Mouse (Mus musculus): ENCODE data around the gene Pcgf5.
"Not testable (repeated sequence)": the region's sequence is repeated elsewhere in the genome, so short reads cannot be mapped to it uniquely, and the experiment has no call there.

Pcgf5 gene

DNA sequence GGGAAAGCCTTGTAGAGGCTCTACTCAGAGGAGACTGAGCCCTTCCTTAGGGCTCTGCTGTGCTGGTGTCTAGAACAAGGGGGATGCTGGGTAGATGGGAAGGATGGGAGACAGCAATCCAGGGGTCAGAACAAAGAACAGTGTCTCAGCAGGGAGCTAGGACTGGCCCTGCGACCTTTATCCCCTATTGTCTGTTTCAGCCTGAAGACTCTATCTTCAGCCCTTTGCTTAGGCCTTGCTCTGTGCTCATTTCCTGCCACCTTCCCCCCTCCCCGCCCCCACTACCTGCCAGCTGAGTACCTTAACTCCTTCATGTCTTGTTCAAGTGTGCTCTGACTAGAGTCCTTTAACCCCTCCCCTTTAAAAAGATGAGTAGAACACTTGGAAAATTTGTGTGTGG, 36.3 kb downstream of the Pcgf5 start:
- DNase-seq (ENCODE audit: extremely low spot score) = no peak

GRCm38 (mm10) chr19:36388502-36388901, 40.4 kb downstream of the Pcgf5 start:
- DNase-seq (ENCODE audit: extremely low spot score) = no peak

GRCm38 (mm10) chr19:36390714-36391113, 42.6 kb downstream of the Pcgf5 start:
- DNase-seq (ENCODE audit: extremely low spot score) = no peak

GRCm38 (mm10) chr19:36398500-36398899, 50.4 kb downstream of the Pcgf5 start:
- no peak for DNase-seq (ENCODE audit: extremely low spot score)

DNA sequence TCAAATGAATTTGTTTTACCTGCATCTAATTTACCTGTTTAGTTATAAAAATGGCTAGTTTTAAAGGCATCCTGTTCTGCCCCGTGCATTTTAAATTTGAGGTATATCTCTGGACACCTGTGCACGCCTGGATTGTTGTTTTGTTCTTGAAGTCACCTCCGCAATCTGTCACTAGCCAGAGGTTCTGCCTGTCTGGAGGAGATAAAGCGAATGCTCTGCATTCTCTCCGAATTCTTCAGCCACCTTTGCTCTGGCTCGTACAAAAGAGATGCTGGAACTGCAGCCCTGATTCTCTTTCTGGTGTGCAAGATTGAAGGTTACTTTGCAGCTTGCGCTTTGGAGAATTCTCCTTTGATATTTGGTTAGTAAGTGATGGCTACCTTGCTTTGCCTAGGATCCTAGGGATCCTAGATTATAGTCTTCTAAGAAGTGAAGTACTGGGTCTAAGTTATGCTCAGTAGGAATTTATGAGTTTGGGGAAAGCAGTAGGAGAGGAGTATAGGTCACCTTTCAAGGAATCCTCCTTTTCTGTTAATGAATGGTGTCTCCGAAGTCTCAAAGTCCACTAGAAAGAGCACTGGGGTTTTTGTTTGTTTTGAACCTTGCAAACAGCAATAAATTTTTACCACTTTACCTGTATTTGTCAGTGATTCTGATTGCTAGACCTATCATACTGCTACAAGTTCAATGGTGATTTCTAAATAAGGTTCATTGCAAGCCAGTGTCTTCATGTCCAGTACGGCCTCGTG, 60.4 kb downstream of the Pcgf5 start:
- no peak for DNase-seq (ENCODE audit: extremely low spot score)

DNA sequence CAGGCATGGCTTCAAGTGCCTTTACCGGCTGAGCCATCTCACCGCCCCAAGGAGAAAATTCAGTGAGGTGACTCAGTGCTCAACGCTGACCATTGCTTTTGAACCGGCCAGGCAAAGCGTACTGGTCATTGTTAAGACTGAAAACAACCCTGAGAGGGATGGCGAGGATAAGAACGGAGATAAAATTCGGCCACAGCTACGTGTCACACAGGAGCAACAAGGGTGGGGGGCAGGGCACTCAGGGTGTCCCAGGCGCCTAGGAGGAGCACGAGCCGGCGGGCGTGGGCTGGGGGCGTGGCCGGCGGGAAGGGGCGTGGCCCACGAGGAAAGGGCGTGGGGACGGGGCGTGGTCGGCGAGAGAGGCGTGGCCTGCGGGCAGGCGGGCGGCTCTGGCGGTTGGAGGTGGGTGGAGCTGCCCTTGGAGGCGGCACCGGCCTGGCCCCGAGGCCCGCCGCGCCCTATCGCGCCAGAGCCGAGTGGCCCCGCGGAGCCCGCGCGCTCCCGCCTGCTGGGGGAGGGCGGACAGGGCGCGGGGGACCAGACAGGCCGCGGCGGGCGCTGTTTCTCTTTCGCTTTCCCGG, 61.3 kb downstream of the Pcgf5 start:
- peak; percentile 96 for DNase-seq (ENCODE audit: extremely low spot score)

DNA sequence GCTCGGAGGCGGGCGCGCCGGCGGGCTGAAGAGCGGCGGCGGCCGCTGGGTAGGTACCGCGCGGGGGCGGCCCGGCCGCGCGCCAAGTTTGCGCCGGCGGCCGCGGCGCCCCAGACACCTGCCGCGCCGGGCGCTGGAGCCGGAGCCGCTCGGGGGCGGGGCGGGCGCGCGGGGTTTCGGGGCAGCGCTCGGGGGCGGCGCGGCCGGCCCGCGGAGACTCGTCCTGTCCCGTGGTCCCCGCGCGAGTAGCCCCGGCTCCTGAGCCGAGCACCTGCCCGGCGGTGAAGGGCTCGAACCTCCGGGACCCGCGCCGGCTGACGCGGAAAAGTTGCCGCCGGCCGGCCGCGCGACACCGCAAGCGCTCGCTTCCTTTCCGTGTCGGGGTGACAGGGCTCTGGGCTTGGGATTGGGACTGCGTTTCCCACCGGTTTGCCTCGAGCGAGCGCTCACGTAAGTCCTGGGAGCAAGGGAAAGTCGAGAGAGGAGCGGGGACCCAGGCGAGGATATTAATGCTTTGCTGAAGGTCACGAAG, 61.8 kb downstream of the Pcgf5 start:
- peak; percentile 48 for DNase-seq (ENCODE audit: extremely low spot score)

- DNase-seq (ENCODE audit: extremely low spot score) = no peak
Observed at GRCm38 (mm10) chr19:36419885-36420284, 71.8 kb downstream of the Pcgf5 start.

DNA sequence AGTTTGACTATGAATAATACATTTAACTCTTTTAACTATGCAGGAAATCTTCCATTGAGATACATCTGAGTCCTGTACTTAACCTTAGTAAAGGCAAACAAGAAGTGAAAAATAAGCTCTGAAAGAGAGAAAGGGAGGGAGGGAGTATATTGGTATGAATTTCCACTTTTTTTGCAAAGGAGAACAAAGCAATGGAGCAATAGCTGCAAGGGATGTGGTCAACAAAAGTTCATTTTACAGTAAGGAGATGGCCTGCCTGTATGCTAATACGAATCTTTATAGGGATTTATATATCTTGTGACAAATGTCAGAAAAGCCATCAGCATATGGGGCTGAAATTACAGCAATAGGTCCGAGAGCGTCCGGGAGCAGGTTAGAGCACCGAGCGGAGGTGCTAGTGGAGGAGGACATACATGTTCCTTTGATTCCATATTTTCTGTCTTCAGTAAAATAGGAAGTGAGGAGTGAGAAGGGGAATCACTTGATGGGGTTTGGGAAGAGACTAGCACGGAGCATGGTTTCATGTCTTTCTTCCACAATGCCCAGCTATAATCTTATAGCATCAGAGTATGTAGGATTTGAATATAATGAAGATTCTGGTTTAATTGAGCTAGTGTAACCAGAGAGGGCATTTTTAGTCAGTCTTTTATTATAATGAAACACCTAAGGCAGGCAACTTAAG, 79.2 kb downstream of the Pcgf5 start:
- DNase-seq (ENCODE audit: extremely low spot score) = no peak

DNA sequence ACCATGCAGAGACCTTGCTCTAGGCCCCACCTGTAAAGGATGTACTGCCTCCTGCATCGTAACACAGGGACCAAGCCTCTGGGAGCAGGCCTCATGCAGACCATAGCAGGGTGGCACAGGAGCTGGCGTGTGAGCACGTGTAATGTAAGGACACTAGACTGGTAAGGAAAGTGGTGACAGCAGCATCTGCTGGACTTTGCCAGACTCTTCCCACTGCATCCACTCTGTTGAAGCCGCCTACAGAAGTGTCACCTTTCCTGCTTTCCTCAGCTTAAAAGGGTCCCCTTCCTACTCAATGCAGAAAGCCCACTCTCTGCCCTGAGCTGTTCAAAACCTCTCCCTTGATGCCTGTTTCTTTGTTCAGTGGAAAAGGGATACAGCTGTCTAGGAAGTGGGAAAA, 80.0 kb downstream of the Pcgf5 start:
- no peak for DNase-seq (ENCODE audit: extremely low spot score)

GRCm38 (mm10) chr19:36429354-36429753, 81.2 kb downstream of the Pcgf5 start:
- no peak for DNase-seq (ENCODE audit: extremely low spot score)

DNA sequence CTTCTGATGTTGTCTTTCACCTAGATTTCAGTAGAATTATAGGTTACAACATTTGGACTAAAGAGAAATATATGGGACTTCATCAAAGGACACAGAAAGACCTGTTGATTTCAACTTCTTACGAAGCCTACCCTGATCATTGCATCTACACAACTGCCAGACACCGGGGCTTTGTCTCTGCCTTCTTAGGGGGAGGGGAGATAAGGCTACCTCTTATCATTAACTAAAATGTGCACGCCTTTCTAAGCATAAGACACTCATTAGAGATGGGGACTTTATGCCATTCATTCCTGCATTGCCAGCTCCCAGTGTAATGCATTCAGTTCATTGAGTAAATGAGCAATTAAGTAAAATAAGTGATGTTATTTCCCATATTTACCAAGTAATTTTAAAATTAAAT, 85.1 kb downstream of the Pcgf5 start:
- DNase-seq (ENCODE audit: extremely low spot score) = no peak

DNA sequence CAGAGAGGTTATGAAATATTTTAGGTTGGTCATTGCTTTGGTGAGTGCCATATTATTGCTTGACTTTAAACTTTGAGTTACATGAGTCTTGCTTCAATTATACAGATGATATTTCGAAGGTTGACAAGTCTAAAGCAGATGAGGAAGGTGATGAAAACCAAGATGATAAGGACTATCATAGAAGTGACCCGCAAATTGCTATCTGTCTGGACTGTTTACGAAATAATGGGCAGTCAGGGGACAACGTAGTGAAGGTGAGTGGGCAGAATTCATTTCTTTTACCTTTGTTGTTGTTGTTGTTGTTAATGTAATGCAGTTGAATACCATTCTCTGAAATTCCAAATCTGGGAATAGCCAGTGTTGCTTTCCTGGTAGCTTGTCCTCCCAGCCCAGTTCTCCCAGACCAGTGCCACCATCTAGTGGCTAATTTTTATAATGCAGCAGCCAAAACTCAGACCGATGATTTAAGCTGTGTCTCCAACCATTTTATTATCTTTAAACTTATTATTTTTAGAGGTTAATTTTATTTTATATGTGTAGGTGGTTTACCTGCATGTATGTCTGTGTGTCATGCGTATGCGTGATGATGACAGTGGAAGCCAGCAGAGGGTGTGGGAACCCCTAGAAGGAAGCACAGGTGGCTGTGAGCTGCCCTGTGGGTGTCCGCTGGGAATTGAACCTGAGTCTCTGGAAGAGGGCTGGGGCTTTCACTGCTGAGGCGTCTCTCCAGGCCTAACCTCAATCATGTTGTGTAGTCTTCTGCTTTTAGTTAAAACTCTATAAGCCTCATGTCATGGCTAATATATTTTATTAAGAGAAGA, 92.0 kb downstream of the Pcgf5 start:
- peak; percentile 50 for DNase-seq (ENCODE audit: extremely low spot score)

DNA sequence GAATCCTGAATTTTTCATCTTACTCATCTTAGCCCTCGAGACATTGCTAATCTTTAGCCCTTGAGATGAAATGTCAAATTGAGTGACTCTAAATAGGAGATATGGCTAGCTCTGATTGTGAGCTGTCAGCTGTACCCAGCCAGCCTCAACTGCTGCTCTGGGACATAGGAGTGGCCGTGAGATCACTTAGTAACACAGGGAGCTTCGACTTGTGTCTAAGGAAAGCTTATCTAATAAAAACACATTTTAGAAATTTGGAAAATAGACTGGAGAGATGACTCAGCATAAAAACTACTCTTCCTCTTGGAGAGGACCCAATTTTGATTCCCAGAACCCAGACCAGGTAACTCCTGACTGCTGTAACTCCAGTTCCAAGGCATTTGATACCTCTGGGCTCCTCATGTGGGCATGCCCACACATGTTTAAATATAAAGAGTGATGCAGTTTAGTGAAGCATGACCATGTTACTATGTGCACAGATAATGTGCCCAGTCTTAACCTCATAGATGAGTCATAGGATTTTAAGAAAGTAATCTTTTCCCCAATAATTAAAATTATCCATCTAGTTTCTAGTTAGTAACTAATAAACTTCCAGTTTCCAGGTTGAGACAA, 103.0 kb downstream of the Pcgf5 start:
- DNase-seq (ENCODE audit: extremely low spot score) = no peak

DNA sequence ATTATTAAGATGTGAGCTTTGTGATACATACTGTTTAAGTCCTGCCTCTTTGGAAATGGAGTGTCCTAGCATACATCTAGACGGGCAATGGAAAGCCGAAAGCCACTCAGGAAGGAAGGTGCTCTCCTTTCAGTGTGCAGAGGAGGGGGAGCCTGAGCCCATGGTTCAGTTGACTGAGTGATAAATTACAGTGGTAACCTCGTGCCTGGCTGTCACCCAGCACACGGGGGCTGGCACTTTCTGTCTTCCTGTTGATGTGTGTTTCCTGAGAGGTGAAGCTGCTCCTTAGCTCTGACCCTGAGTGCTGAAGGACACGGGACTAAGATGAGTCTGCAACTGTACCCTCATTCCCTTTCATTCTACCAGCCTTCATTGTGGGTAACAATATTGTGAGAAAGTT, 103.6 kb downstream of the Pcgf5 start:
- no peak for DNase-seq (ENCODE audit: extremely low spot score)

DNA sequence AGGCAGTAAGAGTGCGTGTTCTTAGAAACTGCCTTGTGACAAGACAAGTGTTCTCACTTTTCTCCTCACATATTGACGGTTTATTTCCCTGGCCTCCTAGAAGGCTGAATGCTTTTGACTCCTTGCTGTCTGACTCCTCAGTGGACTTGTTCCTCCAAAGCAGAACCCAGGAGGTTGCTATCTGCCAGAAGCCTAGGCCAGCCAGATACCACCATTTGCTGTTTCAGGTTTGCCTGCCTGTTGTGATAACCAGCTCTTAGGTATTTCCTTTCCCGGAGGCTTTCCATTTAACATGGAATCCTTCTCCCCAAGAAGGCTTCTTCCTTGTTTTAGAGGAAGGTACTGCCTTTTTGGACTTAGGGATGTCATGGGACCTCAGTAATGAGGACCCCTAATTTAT, 104.1 kb downstream of the Pcgf5 start:
- DNase-seq (ENCODE audit: extremely low spot score) = not testable (repeated sequence)

DNA sequence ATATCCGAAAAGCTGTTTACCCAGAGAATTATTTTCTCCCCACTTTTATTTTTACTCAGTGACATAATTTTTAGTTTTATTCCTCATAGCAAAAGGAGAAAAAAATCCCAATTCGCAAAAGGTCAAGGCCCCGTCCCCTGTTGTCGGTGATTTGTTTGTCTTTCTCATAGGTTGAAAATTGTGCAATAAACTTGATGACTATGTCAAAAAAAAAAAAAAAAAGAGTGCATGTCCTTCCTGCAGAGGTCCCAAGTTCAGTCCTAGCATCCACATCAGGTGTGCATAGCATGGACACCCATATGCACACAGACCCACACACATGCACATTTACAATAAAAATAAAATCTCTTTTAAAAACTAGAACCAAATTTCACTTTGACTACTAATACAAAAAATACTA, 105.3 kb downstream of the Pcgf5 start:
- no peak for DNase-seq (ENCODE audit: extremely low spot score)

GRCm38 (mm10) chr19:36470106-36470505, 122.0 kb downstream of the Pcgf5 start:
- peak; percentile 43 for DNase-seq (ENCODE audit: extremely low spot score)

DNA sequence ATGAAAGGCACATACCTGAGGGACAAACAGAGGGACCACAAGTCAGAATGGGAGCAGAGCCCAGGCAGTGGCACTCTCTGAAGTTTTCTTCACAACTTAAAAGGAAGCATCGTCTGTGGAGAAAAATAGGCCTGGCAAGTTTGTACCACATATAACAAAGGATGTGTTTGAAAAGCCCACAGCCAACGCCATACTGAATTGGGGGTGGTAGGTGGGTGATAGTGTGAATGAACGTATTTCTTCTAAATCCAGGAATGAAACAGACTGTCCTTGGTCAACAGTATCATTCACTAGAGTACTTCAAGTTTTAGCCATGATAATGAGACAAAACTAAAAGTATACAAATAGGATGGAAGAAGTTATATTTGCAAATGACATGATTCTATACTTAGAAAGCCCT, 123.2 kb downstream of the Pcgf5 start:
- no peak for DNase-seq (ENCODE audit: extremely low spot score)

DNA sequence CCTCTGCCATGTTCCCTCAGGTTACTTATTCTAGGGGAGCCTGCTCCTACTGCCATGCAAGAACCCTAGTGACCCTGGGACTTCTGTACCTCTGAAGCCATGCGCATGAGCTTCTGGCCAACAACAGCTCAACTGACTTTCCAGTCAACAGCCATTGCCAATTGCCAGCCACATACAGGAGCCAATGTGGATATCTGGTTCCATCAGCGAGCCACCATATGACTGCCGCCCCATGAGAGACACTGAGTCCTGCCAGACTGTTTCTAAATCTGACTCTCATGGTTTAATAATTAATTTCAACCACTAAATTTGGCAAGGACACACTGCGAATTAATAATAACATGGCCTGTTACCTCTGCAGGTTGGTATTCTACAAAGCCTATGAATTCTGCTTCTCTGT, 128.5 kb downstream of the Pcgf5 start:
- no peak for DNase-seq (ENCODE audit: extremely low spot score)

DNA sequence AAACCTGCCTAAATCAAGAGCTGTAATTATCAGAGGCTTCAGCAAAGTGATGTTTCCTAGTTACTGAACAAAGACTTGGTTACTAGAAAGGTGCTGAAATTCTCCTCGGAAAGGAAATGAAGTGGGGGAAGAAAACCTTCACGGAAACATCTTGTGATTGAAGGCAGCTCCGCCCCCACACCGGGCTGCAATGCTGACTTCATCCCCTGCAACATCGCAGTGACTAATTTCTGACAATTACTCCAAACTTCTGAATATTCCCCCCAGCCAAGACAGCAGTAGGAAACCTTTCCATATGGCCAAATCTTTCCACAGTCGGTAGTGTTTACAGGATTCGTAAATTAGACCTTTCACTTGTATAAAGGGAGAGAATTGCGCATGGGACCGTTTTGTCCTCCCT, 129.0 kb downstream of the Pcgf5 start:
- DNase-seq (ENCODE audit: extremely low spot score) = no peak

DNA sequence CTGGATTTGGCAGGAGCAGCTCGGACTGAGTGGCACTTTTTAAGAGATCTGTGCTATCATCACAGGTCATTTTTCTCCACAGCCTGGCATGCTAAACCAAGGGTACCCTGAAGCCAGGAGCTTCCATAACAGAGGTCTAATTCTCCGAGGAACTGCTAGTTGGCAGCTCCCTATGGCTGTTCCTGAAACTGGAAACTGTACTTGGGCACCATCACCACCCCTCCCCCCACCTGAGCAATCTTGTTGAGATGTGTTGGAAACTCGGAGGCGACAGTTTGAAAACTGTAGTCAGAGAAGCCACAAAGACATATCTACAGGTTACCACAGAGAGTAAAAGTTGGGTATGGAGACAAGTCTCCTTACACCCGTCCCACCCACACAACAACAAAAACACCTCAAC, 129.6 kb downstream of the Pcgf5 start:
- no peak for DNase-seq (ENCODE audit: extremely low spot score)

Data from embryo, embryonic 9.5 days (tissue).